Mouse (Mus musculus): ENCODE measurements around the gene Crygc.
"Not testable (repeated sequence)": the region's sequence is repeated elsewhere in the genome, so short reads cannot be mapped to it uniquely, and the experiment has no call there.

Gene Crygc

GRCm38 (mm10) chr1:65052140-65052539 is 21.3 kb downstream of the Crygc start:
- no peak for DNase-seq (ENCODE audit: low spot score)

DNA sequence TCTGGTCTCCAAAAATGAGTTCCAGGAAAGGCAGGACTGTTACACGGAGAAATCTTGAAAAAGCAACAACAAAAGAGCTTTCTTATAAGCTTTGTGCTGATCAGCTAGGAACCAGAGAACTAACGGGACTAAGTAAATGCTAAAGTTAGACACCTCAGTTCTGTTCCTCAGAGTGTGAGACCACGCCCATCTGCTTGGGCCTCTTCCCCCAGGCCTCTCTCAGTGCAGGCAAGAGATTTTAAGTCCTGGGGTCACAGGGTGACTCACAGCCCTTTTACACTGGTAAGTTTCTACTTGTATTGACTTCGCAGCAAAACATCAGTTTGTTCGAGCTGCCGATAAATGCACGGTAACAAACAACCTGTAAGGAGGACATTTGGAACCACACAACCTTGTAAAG is 21.8 kb downstream of the Crygc start:
- DNase-seq (ENCODE audit: low spot score) = no peak

GRCm38 (mm10) chr1:65050952-65051351 is 22.5 kb downstream of the Crygc start, which contains the start of gene Cryge:
Cryge (minus strand) TSS chr1:65051149.
- DNase-seq (ENCODE audit: low spot score) = not testable (repeated sequence)

- no peak for DNase-seq (ENCODE audit: low spot score)
Observed at GRCm38 (mm10) chr1:65048781-65049180, 24.7 kb downstream of the Crygc start.

DNA sequence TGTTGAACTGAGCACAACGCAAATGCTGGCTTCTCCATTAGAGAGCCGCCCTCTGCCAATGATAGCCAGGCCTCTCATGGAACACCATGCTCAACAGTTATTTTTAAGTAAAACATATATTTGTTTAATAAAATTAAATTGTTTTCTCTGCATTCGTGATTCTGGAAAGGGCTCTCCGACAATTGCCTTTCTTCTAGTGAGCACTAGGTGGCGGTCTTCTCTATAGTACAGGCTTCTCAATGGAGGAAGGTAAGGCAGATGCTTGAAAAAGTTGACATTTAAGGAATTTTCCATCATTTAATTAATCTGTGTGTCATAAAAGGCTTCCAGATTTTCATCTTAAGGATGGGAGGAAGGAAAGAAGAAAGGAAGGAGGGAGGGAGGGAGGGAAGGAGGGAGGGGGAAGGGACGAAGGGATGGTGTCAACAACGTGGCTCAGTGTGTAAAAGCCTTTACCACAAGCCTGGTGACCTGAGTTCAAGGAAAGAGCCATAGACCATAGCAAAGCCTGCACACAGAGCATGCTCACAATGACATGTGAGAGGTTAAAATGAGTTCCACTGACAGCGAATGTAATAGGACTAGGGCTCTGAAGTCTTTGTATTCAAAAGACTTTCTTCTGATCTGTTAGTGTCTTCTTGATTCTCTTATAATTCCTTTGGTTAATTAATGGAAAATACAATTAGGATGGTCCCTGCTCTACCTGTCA is 26.9 kb downstream of the Crygc start:
- DNase-seq (ENCODE audit: low spot score) = peak; percentile 5

- no peak for DNase-seq (ENCODE audit: low spot score)
Observed at GRCm38 (mm10) chr1:65043433-65043832, 30.1 kb downstream of the Crygc start.

- DNase-seq (ENCODE audit: low spot score) = no peak
Observed at GRCm38 (mm10) chr1:65041837-65042236, 31.7 kb downstream of the Crygc start.

DNA sequence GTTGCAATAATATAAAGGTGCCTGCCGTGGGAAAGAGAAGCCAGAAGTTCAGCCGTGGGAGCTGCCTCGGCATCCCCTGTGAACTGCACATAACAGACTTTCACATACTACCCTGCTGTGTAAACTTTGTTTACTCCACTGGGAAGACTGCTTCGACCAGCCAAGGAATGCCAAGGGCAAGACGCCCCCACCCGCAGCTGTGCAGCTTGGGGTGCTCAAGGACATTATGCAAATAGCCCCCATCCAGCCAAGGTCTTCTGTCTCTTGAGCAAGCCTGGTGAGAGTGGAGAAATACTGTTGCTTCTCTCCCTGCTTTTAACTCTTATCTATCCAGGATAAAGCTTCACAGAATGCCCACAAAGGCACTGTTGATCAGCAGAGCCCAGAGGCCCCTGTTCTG is 32.7 kb downstream of the Crygc start:
- DNase-seq (ENCODE audit: low spot score) = no peak

DNA sequence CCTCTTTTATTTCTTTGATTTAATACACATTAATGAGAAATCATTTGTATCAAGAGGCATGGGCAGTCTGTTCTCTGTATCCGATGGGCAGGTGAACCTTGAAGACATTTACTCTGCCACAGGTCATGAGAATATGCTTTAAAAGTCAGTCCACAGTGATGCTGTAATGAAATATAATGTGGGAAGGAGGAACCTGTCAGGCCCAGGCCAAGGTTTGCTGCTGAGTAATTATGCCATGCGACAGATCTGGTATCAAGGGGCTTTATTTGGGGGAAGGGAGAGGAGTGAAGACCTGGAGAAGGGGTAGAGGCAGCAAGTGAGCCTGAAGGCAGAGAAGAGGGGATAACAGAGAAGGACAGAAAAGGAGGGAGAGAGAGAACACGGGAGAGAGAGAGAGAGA is 33.8 kb downstream of the Crygc start:
- no peak for DNase-seq (ENCODE audit: low spot score)

DNA sequence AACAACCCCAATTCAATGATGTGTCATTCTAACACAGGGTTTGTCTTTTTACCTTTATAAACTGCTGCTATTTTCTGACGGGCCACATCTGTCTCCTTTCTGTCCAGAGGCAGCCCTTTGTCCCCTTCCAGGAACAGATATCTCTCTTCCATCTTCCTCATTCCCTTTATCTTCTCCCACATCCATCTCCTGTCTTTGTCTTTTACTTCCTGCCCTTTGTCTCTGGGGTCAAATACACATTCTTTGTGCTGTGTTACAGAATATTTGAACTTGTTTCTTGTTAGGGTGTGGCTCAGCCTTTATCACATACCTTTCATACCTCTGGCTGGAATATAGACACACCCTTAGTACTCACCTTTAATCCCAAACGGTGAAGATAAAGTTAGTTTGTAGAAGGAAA is 35.9 kb downstream of the Crygc start:
- no peak for DNase-seq (ENCODE audit: low spot score)

GRCm38 (mm10) chr1:65035513-65035912 is 38.0 kb downstream of the Crygc start:
- DNase-seq (ENCODE audit: low spot score) = no peak

GRCm38 (mm10) chr1:65032641-65033040 is 40.8 kb downstream of the Crygc start, which contains the start of gene Akr1cl:
Akr1cl (minus strand) TSS chr1:65032759.
- no peak for DNase-seq (ENCODE audit: low spot score)

- DNase-seq (ENCODE audit: low spot score) = no peak
Observed at GRCm38 (mm10) chr1:65028206-65028605, 45.3 kb downstream of the Crygc start.

Data from yolk sac, embryonic 10.5 days (tissue).